Mouse (Mus musculus) spleen, adult 2 months (tissue): ENCODE measurements around the gene Atp6v0d1. TPM values are rescaled to one million over a fixed set of nuclear protein-coding genes. Genes with fewer than 3 reads are reported as not detected.

Experiments used
- DNase-seq, 2 experiments: peaks; one replicate each; pipeline versions ENCODE4 v3.0.0 to v3.0.0-alpha.2; 2012 to 2021; ENCODE audit warnings: low spot score in 2 of 2, low read depth in 1 of 2
- H3K27ac ChIP-seq: fragments of 200-500 bp; 2 replicates; pipeline ENCODE4 v1.5.1; 2012; ENCODE audit warnings: low read length, inconsistent platforms; ENCODE audit not compliant: insufficient read depth
- H3K27me3 ChIP-seq: fragments of 200-500 bp; 2 replicates; pipeline ENCODE4 v1.6.1; 2012; ENCODE audit warnings: mild to moderate bottlenecking, moderate library complexity, low read length, inconsistent platforms; ENCODE audit not compliant: control insufficient read depth, insufficient read depth
- H3K36me3 ChIP-seq: fragments of 200-500 bp; 2 replicates; pipeline ENCODE4 v1.6.1; 2012; ENCODE audit warnings: mild to moderate bottlenecking, low read length, inconsistent platforms; ENCODE audit not compliant: control insufficient read depth, insufficient read depth
- H3K4me1 ChIP-seq: fragments of 200-500 bp; 2 replicates; pipeline ENCODE4 v1.6.1; 2011; ENCODE audit warnings: inconsistent platforms; ENCODE audit not compliant: control insufficient read depth, insufficient read depth, insufficient read length
- H3K4me3 ChIP-seq: fragments of 200-500 bp; 2 replicates; pipeline ENCODE4 v1.5.1; 2011; ENCODE audit warnings: mild to moderate bottlenecking, inconsistent platforms; ENCODE audit not compliant: insufficient read depth, insufficient read length; ENCODE audit errors: extremely low read depth
- CTCF ChIP-seq: fragments of 200-500 bp; IDR thresholded peaks from 2 replicates; pipeline ENCODE4 v1.5.1; 2011; ENCODE audit warnings: mild to moderate bottlenecking, inconsistent platforms; ENCODE audit not compliant: insufficient read depth, insufficient read length, insufficient replicate concordance; ENCODE audit errors: extremely low read depth
- POLR2A ChIP-seq: fragments of 200-500 bp; IDR thresholded peaks from 2 replicates; pipeline ENCODE4 v1.6.1; 2011; ENCODE audit warnings: low read depth, low read length, inconsistent platforms
- WGBS: fragments of 180-500 bp; shearing (Covaris S2); methylation state at CpG from one replicate; pipeline ENCODE4 v1.1.7; 2018; 5-methylcytosine and 5-hydroxymethylcytosine counted together
- polyA plus RNA-seq: library from polyadenylated mRNA; depleted of rRNA; stranded (reverse); fragments of >200 nt; gene quantifications from 2 replicates; pipeline ENCODE4 v1.2.3, GENCODE M21; 2012

Gene Atp6v0d1
- polyA plus RNA-seq, 1 experiment = 72.0 TPM

- H3K27ac ChIP-seq = no peak overlapping the region
- WGBS = 27% methylated on average over 2 of the region's 2 CpGs
- peaks cover 6% of the 10 kb centered on the region for H3K4me1 ChIP-seq
- TF ChIP-seq POLR2A = no peak
- no peak for TF ChIP-seq CTCF
- peaks cover 5% of the 10 kb centered on the region; the same call in 1 of the 2 replicates for H3K27me3 ChIP-seq
- H3K4me3 ChIP-seq = no peak overlapping the region
- DNase-seq = no peak
- H3K36me3 ChIP-seq = peaks cover 16% of the 10 kb centered on the region
These were observed 46.3 kb downstream of the Atp6v0d1 start for GRCm38 (mm10) chr8:105519591-105519990.

DNA sequence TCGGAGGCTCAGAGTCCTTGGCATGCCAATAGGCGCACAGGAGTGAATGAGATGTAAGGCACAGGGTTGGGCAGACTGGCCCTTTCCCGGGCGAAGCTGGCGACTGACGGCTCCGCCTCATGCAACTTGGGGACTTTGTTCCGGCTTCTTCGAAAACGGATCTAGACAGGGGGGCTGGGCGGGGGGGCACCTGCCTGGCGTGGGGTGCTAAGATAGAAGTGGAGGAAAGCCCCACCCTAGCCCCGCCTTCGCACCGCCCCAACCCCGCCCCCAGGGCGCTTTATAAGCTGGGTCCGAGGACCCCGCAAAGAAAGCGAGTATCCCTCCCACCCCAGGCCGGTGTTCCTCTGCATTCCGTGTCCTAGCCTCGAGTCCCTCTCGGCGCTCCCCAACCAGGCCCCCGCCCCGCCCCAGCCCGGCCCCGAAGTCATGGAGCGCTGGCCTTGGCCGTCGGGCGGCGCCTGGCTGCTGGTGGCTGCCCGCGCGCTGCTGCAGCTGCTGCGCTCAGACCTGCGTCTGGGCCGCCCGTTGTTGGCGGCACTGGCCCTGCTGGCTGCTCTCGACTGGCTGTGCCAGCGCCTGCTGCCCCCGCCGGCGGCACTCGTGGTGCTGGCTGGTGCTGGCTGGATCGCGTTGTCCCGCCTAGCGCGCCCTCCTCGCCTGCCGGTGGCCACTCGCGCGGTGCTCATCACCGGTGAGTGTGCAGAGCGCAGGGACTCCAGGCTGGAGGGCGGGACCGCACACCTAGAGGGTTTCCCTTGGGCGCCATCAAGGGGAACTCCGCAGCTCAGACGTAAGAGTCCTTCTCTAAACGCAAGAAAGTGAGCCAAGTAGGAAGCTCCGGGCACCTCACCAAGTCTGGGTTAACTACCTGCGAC is 47.2 kb downstream of the Atp6v0d1 start, which contains the start of gene Hsd11b2:
TSS of gene Hsd11b2 (plus strand) at position 320 of the 878 bp plus-strand sequence.
- H3K36me3 ChIP-seq = peaks cover 8% of the 10 kb centered on the region
- TF ChIP-seq POLR2A (no peak), CTCF (no peak)
- peaks cover 6% of the 10 kb centered on the region for H3K4me1 ChIP-seq
- H3K27me3 ChIP-seq = peaks cover 6% of the 10 kb centered on the region; the same call in 1 of the 2 replicates
- WGBS = under 1% methylated on average over 68 of the region's 68 CpGs
- no peak within 1 kb of the TSS for H3K27ac ChIP-seq
- DNase-seq = peak; percentile 42 to 45
- peak within 1 kb of the TSS; percentile 56 for H3K4me3 ChIP-seq

GRCm38 (mm10) chr8:105517346-105517745 is 48.5 kb downstream of the Atp6v0d1 start:
- Histone ChIP-seq H3K27ac (no peak overlapping the region), H3K36me3 (peaks cover under 1% of the 10 kb centered on the region), H3K4me3 (no peak overlapping the region), H3K4me1 (peaks cover 6% of the 10 kb centered on the region), H3K27me3 (peaks cover 6% of the 10 kb centered on the region; the same call in 1 of the 2 replicates)
- DNase-seq = no peak
- TF ChIP-seq POLR2A = no peak
- TF ChIP-seq CTCF = no peak
- WGBS = 61% methylated on average over 8 of the region's 8 CpGs

- TF ChIP-seq POLR2A = no peak
- peak; percentile 84; the same call in 1 of the 2 replicates for TF ChIP-seq CTCF
- no peak overlapping the region for H3K27ac ChIP-seq
- WGBS = 18% methylated on average over 12 of the region's 12 CpGs
- peak; percentile 29 to 61 for DNase-seq
- H3K4me3 ChIP-seq = no peak overlapping the region
- H3K4me1 ChIP-seq = peaks cover 6% of the 10 kb centered on the region
- peaks cover 6% of the 10 kb centered on the region; the same call in 1 of the 2 replicates for H3K27me3 ChIP-seq
- H3K36me3 ChIP-seq = no peaks in the 10 kb centered on the region
These were observed 49.7 kb downstream of the Atp6v0d1 start for GRCm38 (mm10) chr8:105516018-105516645.

GRCm38 (mm10) chr8:105514656-105515055 is 51.2 kb downstream of the Atp6v0d1 start:
- no peak overlapping the region for H3K4me3 ChIP-seq
- H3K4me1 ChIP-seq = peaks cover 6% of the 10 kb centered on the region
- no peaks in the 10 kb centered on the region for H3K36me3 ChIP-seq
- H3K27ac ChIP-seq = no peak overlapping the region
- DNase-seq = no peak
- WGBS = 76% methylated on average over 5 of the region's 5 CpGs
- TF ChIP-seq CTCF = no peak
- TF ChIP-seq POLR2A = no peak
- peaks cover 6% of the 10 kb centered on the region; the same call in 1 of the 2 replicates for H3K27me3 ChIP-seq

- no peak for TF ChIP-seq CTCF
- no peak for TF ChIP-seq POLR2A
- Histone ChIP-seq H3K36me3 (no peaks in the 10 kb centered on the region), H3K27me3 (peaks cover 6% of the 10 kb centered on the region; the same call in 1 of the 2 replicates), H3K4me1 (peaks cover 6% of the 10 kb centered on the region), H3K4me3 (no peak overlapping the region), H3K27ac (no peak overlapping the region)
- DNase-seq = no peak
- 94% methylated on average over 6 of the region's 6 CpGs for WGBS
These were observed 51.7 kb downstream of the Atp6v0d1 start for GRCm38 (mm10) chr8:105514194-105514593.
